Mouse (Mus musculus): ENCODE results near the gene Irak2. TPM values are rescaled to one million over a fixed set of nuclear protein-coding genes. Genes with fewer than 3 reads are reported as not detected.

The Irak2 gene
- total and polyA plus RNA-seq, 3 experiments = 30.0 to 39.5 (median 32.5) TPM

DNA sequence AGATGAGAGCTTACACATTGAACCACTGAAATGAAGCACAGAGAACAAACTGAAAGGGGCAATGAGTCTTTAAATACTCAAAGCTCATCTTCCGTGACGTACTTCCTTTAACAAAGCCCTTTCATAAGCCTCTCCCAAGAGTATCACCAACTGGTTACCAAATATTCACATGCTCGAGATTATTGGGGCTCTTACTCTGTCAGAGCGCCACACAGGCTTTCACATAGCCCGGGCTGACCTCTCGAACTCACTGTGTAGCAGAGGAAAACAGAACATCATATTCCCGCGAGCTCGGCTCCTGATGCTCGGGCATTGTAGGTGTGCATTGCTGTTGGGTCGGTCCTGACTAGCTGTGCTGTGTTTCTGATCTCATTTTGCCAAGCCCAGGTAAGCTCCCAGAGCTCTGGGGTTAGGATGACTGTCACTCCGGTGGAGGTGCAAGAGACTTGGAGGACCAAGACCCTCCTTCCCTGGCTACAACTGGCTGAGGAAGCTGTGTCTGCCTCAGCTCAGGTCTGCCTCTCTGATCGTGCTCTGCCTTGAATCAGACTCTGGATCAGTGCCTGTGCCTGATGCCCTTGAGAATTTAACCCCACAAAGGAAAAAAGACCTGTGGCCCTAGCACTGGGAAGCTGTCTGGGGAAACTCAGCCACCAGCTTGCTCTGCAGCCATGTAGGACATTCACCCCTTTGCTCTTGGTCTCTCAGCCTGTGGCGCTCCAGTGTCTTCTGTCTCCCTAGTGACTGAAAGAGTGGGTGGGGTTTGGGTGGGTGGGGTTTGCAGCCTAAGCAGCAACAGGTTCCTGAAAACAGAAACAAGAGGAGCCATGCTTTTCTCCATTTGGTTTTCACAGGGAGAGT, 22.5 kb downstream of the Irak2 start (continued):
- TF ChIP-seq RCOR1 (conservative IDR thresholded peaks at IDR 0.05; ENCODE audit: low read depth, low read length) (no peak), IRF4 (IDR thresholded peaks at IDR 0.05; ENCODE audit: low read depth, low read length) (0 out of 2 replicates have a peak, but pooled peaks have one; percentile 40), CHD1 (IDR thresholded peaks at IDR 0.05; ENCODE audit: low read depth, low read length) (no peak), UBTF (IDR thresholded peaks at IDR 0.05; ENCODE audit: low read depth, low read length) (no peak), MAX (IDR thresholded peaks at IDR 0.05; ENCODE audit: low read length) (no peak; the same call in 1 of the 2 replicates), POLR2A (IDR thresholded peaks at IDR 0.05; ENCODE audit: low read depth, low read length) (peak; percentile 85), ETS1 (conservative IDR thresholded peaks at IDR 0.05; ENCODE audit: low read depth, low read length) (peak; percentile 78), ELF1 (IDR thresholded peaks at IDR 0.05; ENCODE audit: low read depth, low read length) (0 out of 2 replicates have a peak, but pooled peaks have one; percentile 22), POLR2AphosphoS2 (IDR thresholded peaks at IDR 0.05; ENCODE audit: low read depth, low read length) (peak; percentile 89; the same call in 1 of the 2 replicates), ZC3H11A (IDR thresholded peaks at IDR 0.05; ENCODE audit: low read depth, low read length) (no peak), EP300 (IDR thresholded peaks at IDR 0.05; ENCODE audit: low read length) (no peak)

DNA sequence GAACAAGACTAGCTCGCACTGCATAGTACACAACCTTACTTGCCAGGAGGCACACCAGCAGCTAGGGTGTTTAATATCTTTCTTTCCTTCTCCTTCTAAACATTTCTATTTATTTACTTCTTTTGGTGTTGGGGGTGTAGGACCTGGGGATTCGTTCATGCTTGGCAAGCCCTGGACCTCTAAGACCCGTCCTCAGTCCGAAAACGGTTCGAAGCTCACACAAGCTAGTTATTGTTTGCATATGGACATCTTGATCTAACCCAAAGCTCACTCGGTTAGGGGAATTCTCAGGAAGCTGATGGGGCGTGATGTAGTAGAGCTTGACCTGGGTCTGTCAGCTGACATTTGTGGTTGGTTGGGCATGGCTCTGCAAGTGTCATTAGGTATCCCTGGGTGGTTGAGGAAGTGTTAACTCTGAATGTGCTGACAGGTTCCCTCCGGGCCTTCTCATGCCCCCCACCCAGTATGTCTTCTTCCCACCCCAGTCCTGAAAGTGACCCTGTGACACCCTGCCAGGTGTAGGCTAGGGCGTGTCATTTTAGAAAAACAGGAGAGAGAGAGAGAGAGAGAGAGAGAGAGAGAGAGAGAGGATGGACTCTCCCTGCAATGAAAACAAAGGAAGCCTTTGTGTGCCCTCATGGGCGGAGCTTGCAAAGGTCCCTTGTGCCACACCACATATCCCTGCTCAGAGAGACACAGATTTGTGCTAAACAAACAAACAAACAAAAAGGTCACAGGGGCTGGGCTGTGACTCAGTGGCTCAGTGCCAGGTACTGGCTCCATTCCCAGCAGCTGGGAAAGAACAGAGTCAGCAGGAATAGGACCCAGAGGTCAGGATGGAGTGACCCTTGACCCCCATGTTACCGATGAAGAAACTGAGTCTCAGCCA, 23.3 kb downstream of the Irak2 start:
- Histone ChIP-seq H3K36me3 (replicated peaks in 1 of 2; ENCODE audit: control insufficient read depth in 1 of 2, insufficient read depth in 1 of 2, low read length in 1 of 2) (peaks cover 20 to 40% of the 10 kb centered on the region in 2 experiments), H3K9ac (ENCODE audit: insufficient read depth, low read depth) (peak overlapping the region; percentile 69; the same call in 1 of the 2 replicates), H3K4me1 (ENCODE audit: control insufficient read depth in 1 of 2, insufficient read depth in 2 of 2) (peaks cover 55 to 80% of the 10 kb centered on the region in 2 experiments), H3K27ac (ENCODE audit: insufficient read depth, low read depth) (peak overlapping the region; percentile 99), H3K79me2 (replicated peaks; ENCODE audit: control insufficient read depth, extremely low read depth, insufficient read depth, poor library complexity, severe bottlenecking) (peaks cover 49% of the 10 kb centered on the region), H3K27me3 (replicated peaks) (no peaks in the 10 kb centered on the region), H3K4me3 (replicated peaks in 1 of 3; ENCODE audit: low read depth in 2 of 3, low read length in 2 of 3, poor library complexity in 1 of 3) (peak overlapping the region; percentile 32 to 57 (median 44)), H3K4me2 (ENCODE audit: insufficient read depth, low read depth, poor library complexity, severe bottlenecking) (peak overlapping the region; percentile 81), H3K9me3 (replicated peaks; ENCODE audit: low read length) (peaks cover 5% of the 10 kb centered on the region)
- DNase-seq (ENCODE audit: extremely low read depth) = peak; percentile 94
- dilution Hi-C loops (cut with MboI; ENCODE audit: extremely low pct_ligation_motif_present, extremely low pct_unique_long_range_greater_than_20kb, low sequenced_read_pairs) (no loop called here), in situ Hi-C loops (cut with MboI; ENCODE audit: low pct_ligation_motif_present, low pct_unique_long_range_greater_than_20kb, low sequenced_read_pairs) (no loop called here)
- no peak for TF ChIP-seq E2F4 (IDR thresholded peaks at IDR 0.05; ENCODE audit: insufficient replicate concordance, low read depth, low read length)
- no peak for TF ChIP-seq KAT2A (IDR thresholded peaks at IDR 0.05; ENCODE audit: insufficient replicate concordance, low read length)
- TF ChIP-seq BHLHE40 (IDR thresholded peaks at IDR 0.05; ENCODE audit: low read depth, low read length) = peak; percentile 98
- peak; percentile 82; the same call in 1 of the 2 replicates for TF ChIP-seq MEF2A (IDR thresholded peaks at IDR 0.05; ENCODE audit: borderline replicate concordance, low read depth, low read length)
- TF ChIP-seq USF1 (IDR thresholded peaks at IDR 0.05; ENCODE audit: low read depth, low read length) = peak; percentile 80
- no peak for TF ChIP-seq UBTF (IDR thresholded peaks at IDR 0.05; ENCODE audit: low read depth, low read length)
- TF ChIP-seq SMC3 (IDR thresholded peaks at IDR 0.05; ENCODE audit: low read depth, low read length) = no peak; the same call in 1 of the 2 replicates
- TF ChIP-seq JUND (conservative IDR thresholded peaks at IDR 0.05; ENCODE audit: low read depth, low read length) = peak; percentile 11; the same call in 1 of the 2 replicates
- peak; percentile 90 for TF ChIP-seq MXI1 (IDR thresholded peaks at IDR 0.05; ENCODE audit: low read depth, low read length)
- TF ChIP-seq HCFC1 (IDR thresholded peaks at IDR 0.05; ENCODE audit: low read depth, low read length) = peak; percentile 47; the same call in 1 of the 2 replicates
- TF ChIP-seq ZC3H11A (IDR thresholded peaks at IDR 0.05; ENCODE audit: low read depth, low read length) = no peak
- peak; percentile 98 for TF ChIP-seq SIN3A (IDR thresholded peaks at IDR 0.05; ENCODE audit: low read length)
- TF ChIP-seq JUN (IDR thresholded peaks at IDR 0.05; ENCODE audit: insufficient read depth, low read depth, low read length) = peak; percentile 47; the same call in 1 of the 2 replicates
- TF ChIP-seq ETS1 (conservative IDR thresholded peaks at IDR 0.05; ENCODE audit: low read depth, low read length) = peak; percentile 100
- peak; percentile 79 for TF ChIP-seq MAFK (IDR thresholded peaks at IDR 0.05; ENCODE audit: insufficient replicate concordance, low read length)
- TF ChIP-seq NRF1 (IDR thresholded peaks at IDR 0.05; ENCODE audit: low read depth, low read length) = no peak
- TF ChIP-seq CHD1 (IDR thresholded peaks at IDR 0.05; ENCODE audit: low read depth, low read length) = peak; percentile 77; the same call in 1 of the 2 replicates
- TF ChIP-seq GABPA (IDR thresholded peaks at IDR 0.05; ENCODE audit: insufficient replicate concordance, low read depth, low read length) = no peak
- TF ChIP-seq PAX5 (IDR thresholded peaks at IDR 0.05; ENCODE audit: low read length) = no peak
- no peak for TF ChIP-seq CTCF (conservative IDR thresholded peaks at IDR 0.05 in 1 of 2, IDR thresholded peaks at IDR 0.05 in 1 of 2; ENCODE audit: low read depth in 2 of 2, low read length in 2 of 2)
- TF ChIP-seq TBP (conservative IDR thresholded peaks at IDR 0.05; ENCODE audit: low read depth, low read length) = no peak
- TF ChIP-seq USF2 (conservative IDR thresholded peaks at IDR 0.05; ENCODE audit: low read depth, low read length) = peak; percentile 65
- TF ChIP-seq POLR2AphosphoS2 (IDR thresholded peaks at IDR 0.05; ENCODE audit: low read depth, low read length) = no peak
- TF ChIP-seq RCOR1 (conservative IDR thresholded peaks at IDR 0.05; ENCODE audit: low read depth, low read length) = peak; percentile 64; the same call in 1 of the 2 replicates
- peak; percentile 83 for TF ChIP-seq MAX (IDR thresholded peaks at IDR 0.05; ENCODE audit: low read length)
- peak; percentile 81 for TF ChIP-seq MYC (IDR thresholded peaks at IDR 0.05; ENCODE audit: low read depth, low read length)
- TF ChIP-seq RAD21 (IDR thresholded peaks at IDR 0.05; ENCODE audit: low read depth, low read length) = no peak; the same call in 1 of the 2 replicates
